ENCODE assay signal across 20 mouse cellular contexts in the genomic region with DNA sequence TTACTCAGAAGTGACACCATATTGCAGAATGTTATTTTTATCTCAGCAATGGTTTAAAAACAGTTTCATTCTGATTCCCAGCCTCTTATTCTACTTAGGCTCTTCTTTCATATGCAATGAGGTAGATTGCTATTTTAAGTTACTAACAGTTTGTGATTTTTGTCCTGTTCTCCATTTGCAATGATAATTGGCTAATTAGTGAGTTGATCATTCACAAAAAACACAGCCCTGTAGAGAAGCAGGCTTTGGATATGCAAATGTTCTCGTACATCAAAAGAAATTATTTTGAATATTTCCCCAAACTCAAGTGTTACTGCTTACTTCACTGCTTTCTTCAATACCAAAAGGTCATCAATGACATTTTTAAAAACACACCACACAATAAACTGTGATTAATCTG.
"Had no signal": no experiment of that assay in that cellular context is flagged by ENCODE, and none has a peak within 500 bp of the region (broad histone marks: within the 10 kb centered on the region; RNA-seq: fewer than 3 reads in every experiment).

No protein-coding gene starts in this region.

- ATAC-seq: liver, embryonic 12.5 days; midbrain, embryonic 13.5 days; midbrain, embryonic 16.5 days had no signal

- DNase-seq: kidney, adult 9 months; kidney, postnatal 14 days; kidney, postnatal 4 days; liver; lung, adult 18-20 months; lung, postnatal 10 days; lung, postnatal 36 days; right cerebral cortex, postnatal 4 days; thymus, adult 18-20 months; thymus, postnatal 36 days had no signal

- H3K4me2 ChIP-seq: limb, embryonic 13.5 days; liver, embryonic 12.5 days; liver, embryonic 15.5 days; lung, embryonic 15.5 days; midbrain, embryonic 13.5 days; stomach, embryonic 15.5 days had no signal

- H3K27ac ChIP-seq: limb, embryonic 10.5 days; limb, embryonic 13.5 days; liver, embryonic 12.5 days; liver, embryonic 15.5 days; lung, embryonic 15.5 days; midbrain, embryonic 10.5 days; midbrain, embryonic 13.5 days; stomach, embryonic 15.5 days had no signal

- H3K9me3 ChIP-seq: limb, embryonic 10.5 days; limb, embryonic 13.5 days; liver, embryonic 12.5 days; liver, embryonic 15.5 days; lung, embryonic 15.5 days; megakaryocyte, embryonic 14.5 days; midbrain, embryonic 10.5 days; midbrain, embryonic 13.5 days; stomach, embryonic 15.5 days had no signal

- H3K27me3 ChIP-seq: limb, embryonic 13.5 days; liver, embryonic 12.5 days; liver, embryonic 15.5 days; lung, embryonic 15.5 days; megakaryocyte, embryonic 14.5 days; midbrain, embryonic 13.5 days; stomach, embryonic 15.5 days had no signal

- H3K4me3 ChIP-seq: limb, embryonic 10.5 days; limb, embryonic 13.5 days; liver, embryonic 12.5 days; liver, embryonic 15.5 days; lung, embryonic 15.5 days; megakaryocyte, embryonic 14.5 days; midbrain, embryonic 10.5 days; midbrain, embryonic 13.5 days; stomach, embryonic 15.5 days had no signal

- H3K36me3 ChIP-seq: limb, embryonic 10.5 days; limb, embryonic 13.5 days; liver, embryonic 12.5 days; liver, embryonic 15.5 days; lung, embryonic 15.5 days; midbrain, embryonic 10.5 days; midbrain, embryonic 13.5 days; stomach, embryonic 15.5 days had no signal

- H3K4me1 ChIP-seq: limb, embryonic 10.5 days; limb, embryonic 13.5 days; liver, embryonic 12.5 days; liver, embryonic 15.5 days; lung, embryonic 15.5 days; megakaryocyte, embryonic 14.5 days; midbrain, embryonic 10.5 days; midbrain, embryonic 13.5 days; stomach, embryonic 15.5 days had no signal

- H3K9ac ChIP-seq: limb, embryonic 13.5 days; liver, embryonic 12.5 days; liver, embryonic 15.5 days; lung, embryonic 15.5 days; midbrain, embryonic 13.5 days; stomach, embryonic 15.5 days had no signal
